Mouse (Mus musculus) midbrain, embryonic 16.5 days (tissue): ENCODE measurements around the gene Pdzd2. TPM values are rescaled to one million over a fixed set of nuclear protein-coding genes. Genes with fewer than 3 reads are reported as not detected.
"Not testable (repeated sequence)": the region's sequence is repeated elsewhere in the genome, so short reads cannot be mapped to it uniquely, and the experiment has no call there.

Experiments used
- ATAC-seq: fragments of 200-750 bp; cut with Nextera tagmentation; 2 replicates; pipeline ENCODE4 v1.8.0; 2017; ENCODE audit warnings: moderate TSS enrichment
- H3K27ac ChIP-seq: fragments of 300-500 bp; sonication (generic); 2 replicates; pipeline ENCODE4 v1.5.1; 2014; ENCODE audit warnings: mild to moderate bottlenecking, low read length, mixed read lengths
- H3K27me3 ChIP-seq: fragments of 300-500 bp; sonication (generic); 2 replicates; pipeline ENCODE4 v1.6.1; 2014; ENCODE audit warnings: low read depth, low read length, mixed read lengths; ENCODE audit not compliant: control insufficient read depth, insufficient read depth
- H3K36me3 ChIP-seq: fragments of 300-500 bp; sonication (generic); 2 replicates; pipeline ENCODE4 v1.6.1; 2014; ENCODE audit warnings: mild to moderate bottlenecking, low read length, moderate library complexity, mixed read lengths; ENCODE audit not compliant: control insufficient read depth, insufficient read depth
- H3K4me1 ChIP-seq: fragments of 300-500 bp; sonication (generic); 2 replicates; pipeline ENCODE4 v1.6.1; 2014; ENCODE audit warnings: mild to moderate bottlenecking, low read length, mixed read lengths; ENCODE audit not compliant: control insufficient read depth, insufficient read depth
- H3K4me2 ChIP-seq: fragments of 300-500 bp; sonication (generic); 2 replicates; pipeline ENCODE4 v1.6.1; 2014; ENCODE audit warnings: mild to moderate bottlenecking, low read length, mixed read lengths
- H3K4me3 ChIP-seq: fragments of 300-500 bp; sonication (generic); 2 replicates; pipeline ENCODE4 v1.5.1; 2014; ENCODE audit warnings: low read depth, mild to moderate bottlenecking, low read length, moderate library complexity, mixed read lengths
- H3K9ac ChIP-seq: fragments of 300-500 bp; sonication (generic); 2 replicates; pipeline ENCODE4 v1.6.1; 2014; ENCODE audit warnings: low read depth, low read length, mixed read lengths
- H3K9me3 ChIP-seq: fragments of 300-500 bp; sonication (generic); replicated peaks from 2 replicates; pipeline ENCODE4 v1.6.1; 2014; ENCODE audit warnings: mild to moderate bottlenecking, low read length, mixed read lengths; ENCODE audit not compliant: control insufficient read depth, poor library complexity, severe bottlenecking
- WGBS: fragments of 180-500 bp; shearing (Covaris S2); extraction: QIAGEN DNeasy Blood & Tissue Kit; methylation state at CpG from one replicate; pipeline ENCODE4 v1.1.7; 2014; 5-methylcytosine and 5-hydroxymethylcytosine counted together
- polyA plus RNA-seq: library from polyadenylated mRNA; unstranded; fragments of >200 nt; fragmentation: Nextera tagmentation; extraction: Ambion mirVana; gene quantifications from 2 replicates; pipeline ENCODE4 v1.2.1, GENCODE M21; 2015

Gene Pdzd2
- polyA plus RNA-seq, 1 experiment from 2014 or later, result 14.5 TPM

DNA sequence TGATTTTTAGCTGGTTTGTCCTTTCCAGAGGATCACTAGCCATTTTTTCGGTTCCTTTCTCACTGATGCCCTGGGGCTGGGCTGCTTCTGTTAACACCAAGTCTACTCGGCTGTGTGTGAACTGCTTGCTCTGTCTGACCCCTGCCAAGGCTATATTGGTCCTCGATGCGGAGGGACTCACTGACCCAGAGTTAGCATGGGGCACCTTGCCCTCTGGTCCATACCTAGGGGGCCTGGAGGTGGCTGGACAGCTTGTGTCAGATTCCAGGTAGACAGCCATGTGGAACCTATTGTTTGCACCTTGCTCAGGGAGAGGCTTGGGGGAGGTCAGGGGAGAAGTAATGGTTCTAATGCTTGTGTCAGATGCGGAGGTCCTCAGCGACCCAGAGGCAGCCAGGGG lies 365.8 kb downstream of the Pdzd2 start:
- peaks cover 9% of the 10 kb centered on the region for H3K4me1 ChIP-seq
- no peaks in the 10 kb centered on the region for H3K9me3 ChIP-seq
- H3K9ac ChIP-seq, result no peak overlapping the region
- ATAC-seq, result no peak
- WGBS, result 85% methylated on average over 6 of the region's 6 CpGs
- no peak overlapping the region for H3K27ac ChIP-seq
- H3K4me2 ChIP-seq, result no peak overlapping the region
- no peaks in the 10 kb centered on the region for H3K36me3 ChIP-seq
- 0 out of 2 replicates have a peak, but pooled peaks cover 2% of the 10 kb centered on the region for H3K27me3 ChIP-seq
- H3K4me3 ChIP-seq, result no peak overlapping the region

DNA sequence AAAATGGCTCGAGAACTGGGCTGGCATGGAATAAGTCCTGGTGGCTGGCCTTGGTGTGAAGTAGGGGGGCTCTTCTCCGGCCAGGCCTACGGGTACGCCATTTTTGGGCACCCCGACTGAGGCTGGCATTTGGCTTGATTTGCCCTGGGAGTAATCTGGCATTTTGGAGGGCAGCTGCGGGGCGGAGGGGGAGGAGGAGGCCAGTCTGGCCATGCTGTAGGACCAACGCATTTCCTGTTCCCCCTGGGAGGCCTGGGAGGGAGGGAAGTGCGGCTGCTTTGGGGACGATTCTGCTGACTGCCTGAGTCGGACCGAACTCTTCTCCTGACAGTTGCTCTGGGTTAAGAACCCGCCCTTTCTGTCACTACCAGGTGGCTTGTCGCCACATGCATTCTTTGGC lies 366.2 kb downstream of the Pdzd2 start:
- Histone ChIP-seq H3K4me3 (no peak overlapping the region), H3K4me2 (no peak overlapping the region), H3K27ac (no peak overlapping the region), H3K27me3 (0 out of 2 replicates have a peak, but pooled peaks cover 2% of the 10 kb centered on the region), H3K36me3 (no peaks in the 10 kb centered on the region), H3K4me1 (peaks cover 9% of the 10 kb centered on the region), H3K9ac (no peak overlapping the region), H3K9me3 (no peaks in the 10 kb centered on the region)
- 86% methylated on average over 14 of the region's 14 CpGs for WGBS
- no peak for ATAC-seq

DNA sequence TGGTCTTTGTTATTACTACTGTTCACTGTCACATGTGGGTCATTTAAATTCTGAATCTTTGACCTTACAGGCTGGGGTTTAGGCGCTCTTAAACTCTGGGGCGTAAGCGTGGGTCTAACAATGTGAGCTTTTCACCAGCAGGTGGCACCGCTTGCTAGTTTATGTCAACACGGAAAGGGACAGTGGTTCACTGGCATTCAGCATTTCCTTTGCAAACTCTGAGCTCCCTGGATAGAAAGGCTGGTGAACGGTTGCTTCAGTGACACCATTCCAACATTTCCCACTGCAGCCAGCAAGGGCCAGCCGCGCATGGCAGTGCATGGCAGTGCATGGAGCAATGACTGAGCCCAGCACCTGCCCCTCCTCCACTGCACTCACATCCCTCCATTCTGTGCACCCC lies 368.5 kb downstream of the Pdzd2 start:
- no peaks in the 10 kb centered on the region for H3K9me3 ChIP-seq
- no peak overlapping the region for H3K4me2 ChIP-seq
- H3K9ac ChIP-seq, result 0 out of 2 replicates have a peak overlapping the region, but pooled peaks have one; percentile 21
- 5% methylated on average over 8 of the region's 8 CpGs for WGBS
- H3K27ac ChIP-seq, result no peak overlapping the region; the same call in 1 of the 2 replicates
- peak; percentile 61 for ATAC-seq
- H3K27me3 ChIP-seq, result 0 out of 2 replicates have a peak, but pooled peaks cover 2% of the 10 kb centered on the region
- H3K4me3 ChIP-seq, result no peak overlapping the region
- no peaks in the 10 kb centered on the region for H3K36me3 ChIP-seq
- peaks cover 10% of the 10 kb centered on the region for H3K4me1 ChIP-seq

DNA sequence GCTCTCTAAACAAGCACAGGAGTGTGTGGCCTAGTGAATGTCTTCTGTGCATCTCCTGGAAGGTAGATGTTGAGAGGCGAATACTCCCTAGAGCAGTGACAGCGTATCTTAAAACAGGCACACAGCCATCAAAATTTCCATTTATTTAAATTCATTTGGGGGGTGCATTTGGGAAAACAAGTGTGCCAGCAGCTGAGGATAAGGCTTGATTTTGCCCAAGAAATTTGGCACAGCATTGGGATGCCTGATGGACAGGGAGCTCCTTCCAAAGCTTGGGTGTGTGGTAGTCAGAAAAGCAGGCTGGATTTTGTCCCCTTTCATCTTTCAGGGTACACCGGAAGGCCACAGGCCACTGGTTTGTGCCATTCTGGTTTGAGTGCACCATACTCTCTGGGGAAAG lies 369.6 kb downstream of the Pdzd2 start:
- no peaks in the 10 kb centered on the region for H3K27me3 ChIP-seq
- ATAC-seq, result no peak
- H3K4me1 ChIP-seq, result peaks cover 17% of the 10 kb centered on the region
- WGBS, result 83% methylated on average over 3 of the region's 3 CpGs
- no peak overlapping the region for H3K27ac ChIP-seq
- no peak overlapping the region for H3K9ac ChIP-seq
- H3K4me3 ChIP-seq, result no peak overlapping the region
- no peaks in the 10 kb centered on the region for H3K36me3 ChIP-seq
- H3K4me2 ChIP-seq, result no peak overlapping the region
- H3K9me3 ChIP-seq, result no peaks in the 10 kb centered on the region

GRCm38 (mm10) chr15:12368850-12369249 lies 370.9 kb downstream of the Pdzd2 start:
- Histone ChIP-seq H3K27ac (no peak overlapping the region), H3K4me2 (no peak overlapping the region), H3K9ac (no peak overlapping the region), H3K4me1 (peaks cover 17% of the 10 kb centered on the region), H3K4me3 (no peak overlapping the region), H3K36me3 (no peaks in the 10 kb centered on the region), H3K9me3 (no peaks in the 10 kb centered on the region), H3K27me3 (no peaks in the 10 kb centered on the region)
- ATAC-seq, result no peak
- WGBS, result 86% methylated on average over 4 of the region's 4 CpGs

DNA sequence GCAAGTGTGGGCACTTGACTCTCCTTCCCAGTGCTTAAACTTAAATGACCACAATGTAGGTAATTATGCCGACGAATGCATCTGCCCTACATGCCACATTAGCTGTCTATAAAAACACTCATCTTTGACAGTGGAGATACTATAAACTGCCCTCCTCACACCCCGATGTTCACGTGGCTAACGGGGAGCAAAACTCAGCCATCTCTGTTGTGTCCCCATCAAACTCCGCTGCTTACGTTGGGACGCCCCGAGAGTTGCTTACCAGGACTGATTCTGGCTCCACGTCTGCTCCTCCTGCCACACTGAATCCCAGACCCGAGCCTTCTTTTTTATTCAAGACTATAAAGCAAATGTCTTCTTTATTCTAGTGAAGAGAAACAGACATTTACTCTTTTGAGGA lies 371.4 kb downstream of the Pdzd2 start:
- ATAC-seq, result no peak
- no peak overlapping the region for H3K4me2 ChIP-seq
- peaks cover 17% of the 10 kb centered on the region for H3K4me1 ChIP-seq
- no peaks in the 10 kb centered on the region for H3K9me3 ChIP-seq
- no peaks in the 10 kb centered on the region for H3K27me3 ChIP-seq
- no peak overlapping the region for H3K27ac ChIP-seq
- H3K36me3 ChIP-seq, result no peaks in the 10 kb centered on the region
- 72% methylated on average over 11 of the region's 11 CpGs for WGBS
- H3K4me3 ChIP-seq, result no peak overlapping the region
- H3K9ac ChIP-seq, result no peak overlapping the region

GRCm38 (mm10) chr15:12367306-12368080 lies 372.2 kb downstream of the Pdzd2 start:
- Histone ChIP-seq H3K36me3 (no peaks in the 10 kb centered on the region), H3K4me1 (peaks cover 17% of the 10 kb centered on the region), H3K27ac (no peak overlapping the region), H3K27me3 (no peaks in the 10 kb centered on the region), H3K9ac (no peak overlapping the region), H3K9me3 (no peaks in the 10 kb centered on the region), H3K4me2 (no peak overlapping the region), H3K4me3 (no peak overlapping the region)
- ATAC-seq, result no peak
- 53% methylated on average over 13 of the region's 13 CpGs for WGBS

GRCm38 (mm10) chr15:12366580-12367305 lies 373.0 kb downstream of the Pdzd2 start:
- H3K27ac ChIP-seq, result peak overlapping the region; percentile 88
- H3K4me3 ChIP-seq, H3K4me2 ChIP-seq, H3K9ac ChIP-seq, H3K9me3 ChIP-seq, H3K27me3 ChIP-seq, ATAC-seq, H3K36me3 ChIP-seq: not testable (repeated sequence)
- WGBS, result 89% methylated on average over 11 of the region's 11 CpGs
- H3K4me1 ChIP-seq, result peaks cover 17% of the 10 kb centered on the region

- 9% methylated on average over 3 of the region's 3 CpGs for WGBS
These were observed 373.7 kb downstream of the Pdzd2 start for GRCm38 (mm10) chr15:12366072-12366469.

More at GRCm38 (mm10) chr15:12366072-12366469, 373.7 kb downstream of the Pdzd2 start:
- H3K4me3 ChIP-seq, result no peak overlapping the region
- H3K36me3 ChIP-seq, result no peaks in the 10 kb centered on the region
- no peak overlapping the region for H3K9ac ChIP-seq
- H3K4me1 ChIP-seq, result peaks cover 14% of the 10 kb centered on the region
- peak overlapping the region; percentile 6; the same call in 1 of the 2 replicates for H3K4me2 ChIP-seq
- peak; percentile 93 for ATAC-seq
- no peaks in the 10 kb centered on the region for H3K9me3 ChIP-seq
- H3K27ac ChIP-seq, result peak overlapping the region; percentile 88
- no peaks in the 10 kb centered on the region for H3K27me3 ChIP-seq
